Mouse (Mus musculus) gastrocnemius, postnatal 14 days (tissue): ENCODE data around the gene Rbck1. TPM values are rescaled to one million over a fixed set of nuclear protein-coding genes. Genes with fewer than 3 reads are reported as not detected.
"Not testable (repeated sequence)": the region's sequence is repeated elsewhere in the genome, so short reads cannot be mapped to it uniquely, and the experiment has no call there.

ENCODE experiments used
- DNase-seq: peaks from one replicate; pipeline ENCODE4 v3.0.0; 2021; ENCODE audit warnings: mixed read lengths
- intact Hi-C: fragments of 180-260 bp; cut with DNase I; formaldehyde crosslinking; loops from one replicate; pipeline ENCODE4 v1.15.1; 2025; ENCODE audit warnings: low total_unique reads
- long read RNA-seq, 2 experiments: library from polyadenylated mRNA; stranded (forward); transcript quantifications; one replicate each; pipeline ENCODE4 v2.0.0; 2021
- total RNA-seq, 2 experiments: library from RNA; stranded (reverse); gene quantifications; 2 replicates each; pipeline ENCODE4 v1.2.3; 2021

Gene Rbck1
- 10 to 100 TPM; 31.1 to 34.8 TPM for total RNA-seq
- long read RNA-seq, experiment 1, transcript Rbck1-202 (12 exons, 2,384 nt) = major isoform, 75 of 88 reads
- long read RNA-seq, experiment 1, partial matches to known transcripts = 2 of 88 reads
- long read RNA-seq, experiment 1, other reads (novel, unspliced or antisense) = 9 of 88 reads
- long read RNA-seq, experiment 2, transcript Rbck1-202 (12 exons, 2,384 nt) = major isoform, 80 of 98 reads
- long read RNA-seq, experiment 2, partial matches to known transcripts = 6 of 98 reads
- long read RNA-seq, experiment 2, other reads (novel, unspliced or antisense) = 8 of 98 reads

GRCm38 (mm10) chr2:152332101-152332825, at the start of gene Rbck1:
TSS of gene Rbck1 (minus strand) at chr2:152332653.
- intact Hi-C loops = no loop called here
- DNase-seq = peak; percentile 88

- DNase-seq = no peak
- intact Hi-C loops = no loop called here
Observed at GRCm38 (mm10) chr2:152376345-152376741, 43.9 kb upstream of the Rbck1 start, which contains the start of gene Nrsn2. TSS of gene Nrsn2 (minus strand) at chr2:152376638.

- no peak for DNase-seq
- intact Hi-C loops = no loop called here
Observed at GRCm38 (mm10) chr2:152375652-152376344, 43.3 kb upstream of the Rbck1 start.

GRCm38 (mm10) chr2:152373547-152373946, 41.1 kb upstream of the Rbck1 start:
- intact Hi-C loops = no loop called here
- no peak for DNase-seq

GRCm38 (mm10) chr2:152372661-152373060, 40.2 kb upstream of the Rbck1 start:
- intact Hi-C loops = no loop called here
- DNase-seq = no peak

- DNase-seq = no peak
- intact Hi-C loops = no loop called here
Observed at GRCm38 (mm10) chr2:152372104-152372503, 39.7 kb upstream of the Rbck1 start.

- intact Hi-C loops = no loop called here
- peak; percentile 32 for DNase-seq
Observed at GRCm38 (mm10) chr2:152368532-152369140, 36.2 kb upstream of the Rbck1 start.

- intact Hi-C loops = no loop called here
- no peak for DNase-seq
Observed at GRCm38 (mm10) chr2:152367917-152368316, 35.5 kb upstream of the Rbck1 start.

- intact Hi-C loops = no loop called here
- DNase-seq = peak; percentile 73
Observed at GRCm38 (mm10) chr2:152363245-152364147, 31.0 kb upstream of the Rbck1 start.

- DNase-seq = no peak
- intact Hi-C loops = no loop called here
Observed at GRCm38 (mm10) chr2:152361193-152361592, 28.7 kb upstream of the Rbck1 start.

GRCm38 (mm10) chr2:152360271-152360775, 27.9 kb upstream of the Rbck1 start:
- intact Hi-C loops = no loop called here
- DNase-seq = peak; percentile 69

- no peak for DNase-seq
- intact Hi-C loops = no loop called here
Observed at GRCm38 (mm10) chr2:152359616-152360015, 27.2 kb upstream of the Rbck1 start.

GRCm38 (mm10) chr2:152358977-152359376, 26.5 kb upstream of the Rbck1 start:
- DNase-seq, intact Hi-C loops: not testable (repeated sequence)

GRCm38 (mm10) chr2:152357254-152357653, 24.8 kb upstream of the Rbck1 start:
- intact Hi-C loops = no loop called here
- no peak for DNase-seq

- intact Hi-C loops = no loop called here
- DNase-seq = no peak
Observed at GRCm38 (mm10) chr2:152349842-152350540, 17.5 kb upstream of the Rbck1 start.

GRCm38 (mm10) chr2:152349205-152349604, 16.8 kb upstream of the Rbck1 start:
- intact Hi-C loops = no loop called here
- DNase-seq = no peak

- intact Hi-C loops = no loop called here
- no peak for DNase-seq
Observed at GRCm38 (mm10) chr2:152347722-152348121, 15.3 kb upstream of the Rbck1 start.

- no peak for DNase-seq
- intact Hi-C loops = no loop called here
Observed at GRCm38 (mm10) chr2:152346776-152347465, 14.5 kb upstream of the Rbck1 start.
